Comparison of ENCODE assay signal across 10 mouse cellular contexts in genomic region chr4:107701116-107701515, GRCm38 (mm10). TPM values are rescaled to one million over a fixed set of nuclear protein-coding genes. Genes with fewer than 3 reads are reported as not detected.
DNase-seq lines count a peak whose midpoint lies in the region; ATAC-seq lines count a peak whose summit lies in the region.
"Had no signal": no experiment of that assay in that cellular context is flagged by ENCODE, and none has a peak within 500 bp of the region (broad histone marks: within the 10 kb centered on the region; RNA-seq: fewer than 3 reads in every experiment).

No protein-coding gene starts in this region.

- no peaks in the 10 kb centered on the region for H3K9me3 ChIP-seq in forebrain, embryonic 13.5 days (replicated peaks)
- H3K9me3 ChIP-seq in forebrain, embryonic 16.5 days (ENCODE audit: control insufficient read depth, low read length) = peaks cover 3% of the 10 kb centered on the region; the same call in 1 of the 2 replicates
- H3K9me3 ChIP-seq: hindbrain, embryonic 15.5 days had no signal

- H3K4me3 ChIP-seq in forebrain, embryonic 13.5 days = no peak overlapping the region
- no peak overlapping the region for H3K4me3 ChIP-seq in forebrain, embryonic 16.5 days (replicated peaks; ENCODE audit: low read length)
- H3K4me3 ChIP-seq: hindbrain, embryonic 15.5 days; myocyte had no signal

- no peak overlapping the region for H3K9ac ChIP-seq in forebrain, embryonic 13.5 days
- H3K9ac ChIP-seq in forebrain, embryonic 16.5 days (replicated peaks; ENCODE audit: low read depth, low read length) = no peak overlapping the region
- H3K9ac ChIP-seq: hindbrain, embryonic 15.5 days had no signal

- WGBS in forebrain, embryonic 13.5 days = 26% methylated on average over 11 of the region's 11 CpGs
- 30% methylated on average over 11 of the region's 11 CpGs for WGBS in forebrain, embryonic 16.5 days

- H3K4me2 ChIP-seq in forebrain, embryonic 13.5 days = no peak overlapping the region
- no peak overlapping the region for H3K4me2 ChIP-seq in forebrain, embryonic 16.5 days (ENCODE audit: low read length)
- H3K4me2 ChIP-seq: hindbrain, embryonic 15.5 days had no signal

- DNase-seq in urinary bladder, postnatal 14 days (ENCODE audit: low spot score) = peak; percentile 43
- no peak for DNase-seq in urinary bladder, postnatal 25 days (ENCODE audit: low spot score)
- peak; percentile 59 for DNase-seq in embryo, embryonic 9.5 days (ENCODE audit: extremely low spot score)
- peak; percentile 74 to 76 for DNase-seq in kidney, postnatal 4 days
- peak; percentile 33 for DNase-seq in thymus, postnatal 25 days

- no peaks in the 10 kb centered on the region for H3K4me1 ChIP-seq in forebrain, embryonic 13.5 days
- H3K4me1 ChIP-seq in forebrain, embryonic 16.5 days (replicated peaks; ENCODE audit: control insufficient read depth, insufficient read depth, low read length) = no peaks in the 10 kb centered on the region
- H3K4me1 ChIP-seq: hindbrain, embryonic 15.5 days had no signal

- no peaks in the 10 kb centered on the region for H3K27me3 ChIP-seq in forebrain, embryonic 13.5 days
- H3K27me3 ChIP-seq in forebrain, embryonic 16.5 days (replicated peaks; ENCODE audit: control insufficient read depth, insufficient read depth, low read length) = no peaks in the 10 kb centered on the region
- H3K27me3 ChIP-seq: hindbrain, embryonic 15.5 days had no signal

- 0 out of 2 replicates have a peak, but pooled peaks have one; percentile 55 for ATAC-seq in forebrain, embryonic 13.5 days
- no peak for ATAC-seq in forebrain, embryonic 16.5 days
- ATAC-seq in megakaryocyte, adult 5-6 weeks (ENCODE audit: poor library complexity, severe bottlenecking) = peak; percentile 66; the same call in 1 of the 2 replicates

- no peak overlapping the region for H3K27ac ChIP-seq in forebrain, embryonic 13.5 days
- no peak overlapping the region for H3K27ac ChIP-seq in forebrain, embryonic 16.5 days (ENCODE audit: low read length)
- H3K27ac ChIP-seq: hindbrain, embryonic 15.5 days had no signal

- H3K36me3 ChIP-seq in forebrain, embryonic 13.5 days (ENCODE audit: poor library complexity, severe bottlenecking) = no peaks in the 10 kb centered on the region
- H3K36me3 ChIP-seq in forebrain, embryonic 16.5 days (ENCODE audit: control insufficient read depth, insufficient read depth) = no peaks in the 10 kb centered on the region
- H3K36me3 ChIP-seq: hindbrain, embryonic 15.5 days had no signal

RNA-seq across cellular contexts. Expression of gene Dmrtb1, which starts 17.1 kb away (rescaled TPM):
- 32.9 and 38.8 TPM in 2 replicates for polyA plus RNA-seq in forebrain, embryonic 13.5 days (2015; fragmentation: Nextera tagmentation; extraction: Ambion mirVana)
- 8.2 and 18.0 TPM in 2 replicates for polyA plus RNA-seq in forebrain, embryonic 16.5 days (2015; fragmentation: Nextera tagmentation; extraction: Ambion mirVana)
- 0.39 TPM in 1 of 2 replicates, not detected in the other for total RNA-seq in megakaryocyte, adult 5-6 weeks (2015)
- not detected in 2 replicates for total RNA-seq in megakaryocyte, adult 5-6 weeks (2017)
- polyA plus RNA-seq: myocyte had no signal
